Mouse (Mus musculus): Measurements from ENCODE around the gene Slc39a5.

GRCm38 (mm10) chr10:128433417-128433816, 32.4 kb upstream of the Slc39a5 start:
- TF ChIP-seq MAFK (IDR thresholded peaks at IDR 0.05; ENCODE audit: borderline replicate concordance, low read depth, low read length) (no peak), CTCF (IDR thresholded peaks at IDR 0.05 in 2 of 3, conservative IDR thresholded peaks at IDR 0.05 in 1 of 3; ENCODE audit: control insufficient read depth in 1 of 3, insufficient read depth in 1 of 3, low read depth in 2 of 3, low read length in 3 of 3, poor library complexity in 1 of 3, severe bottlenecking in 1 of 3) (no peak), HCFC1 (IDR thresholded peaks at IDR 0.05; ENCODE audit: low read depth, low read length) (no peak), ZNF384 (IDR thresholded peaks at IDR 0.05; ENCODE audit: low read depth, low read length) (no peak), RAD21 (IDR thresholded peaks at IDR 0.05; ENCODE audit: low read depth, low read length) (no peak), EP300 (IDR thresholded peaks at IDR 0.05; ENCODE audit: low read depth in 1 of 2, low read length in 2 of 2) (no peak), POLR2A (IDR thresholded peaks at IDR 0.05; ENCODE audit: control insufficient read depth in 1 of 2, insufficient read depth in 1 of 2, low read depth in 1 of 2, low read length in 2 of 2, poor library complexity in 1 of 2) (no peak), BHLHE40 (IDR thresholded peaks at IDR 0.05; ENCODE audit: borderline replicate concordance, low read depth, low read length) (no peak)
